Mouse (Mus musculus): Measurements from ENCODE around the gene D6Wsu163e.

D6Wsu163e gene

GRCm38 (mm10) chr6:127006551-127006950 is 66.8 kb downstream of the D6Wsu163e start:
- ATAC-seq (ENCODE audit: low TSS enrichment), result no peak

GRCm38 (mm10) chr6:127010021-127010420 is 70.3 kb downstream of the D6Wsu163e start:
- ATAC-seq (ENCODE audit: low TSS enrichment), result no peak

- no peak for ATAC-seq (ENCODE audit: low TSS enrichment)
Measured at GRCm38 (mm10) chr6:127011947-127012535, 72.3 kb downstream of the D6Wsu163e start.

GRCm38 (mm10) chr6:127014906-127015770 is 75.4 kb downstream of the D6Wsu163e start, which contains the start of gene Fgf6:
Gene Fgf6 (plus strand): TSS chr6:127015586.
- ATAC-seq (ENCODE audit: low TSS enrichment), result no peak

- no peak for ATAC-seq (ENCODE audit: low TSS enrichment)
Measured at GRCm38 (mm10) chr6:127019254-127019653, 79.5 kb downstream of the D6Wsu163e start.

GRCm38 (mm10) chr6:127020431-127020830 is 80.7 kb downstream of the D6Wsu163e start:
- ATAC-seq (ENCODE audit: low TSS enrichment), result no peak

- ATAC-seq (ENCODE audit: low TSS enrichment), result no peak
Measured at GRCm38 (mm10) chr6:127024836-127025235, 85.1 kb downstream of the D6Wsu163e start.

All from frontal cortex, adult (tissue).